Mouse (Mus musculus): ENCODE data around the gene Cys1. TPM values are rescaled to one million over a fixed set of nuclear protein-coding genes. Genes with fewer than 3 reads are reported as not detected.

The Cys1 gene
- polyA plus RNA-seq, 1 experiment from 2014 or later = 0.31 TPM

- Histone ChIP-seq H3K4me1 (ENCODE audit: insufficient read depth) (peaks cover 9% of the 10 kb centered on the region), H3K27ac (ENCODE audit: low read depth) (peak overlapping the region; percentile 72), H3K4me2 (ENCODE audit: low read depth, low read length) (0 out of 2 replicates have a peak overlapping the region, but pooled peaks have one; percentile 27), H3K9me3 (ENCODE audit: low read length) (no peaks in the 10 kb centered on the region), H3K27me3 (ENCODE audit: insufficient read depth, low read length) (peaks cover 7% of the 10 kb centered on the region; the same call in 1 of the 2 replicates), H3K4me3 (ENCODE audit: low read depth, low read length) (no peak overlapping the region), H3K36me3 (replicated peaks; ENCODE audit: insufficient read depth, low read length) (no peaks in the 10 kb centered on the region), H3K9ac (replicated peaks) (no peak overlapping the region)
- WGBS (ENCODE audit: insufficient replicate concordance) = 63% methylated on average over 11 of the region's 11 CpGs
- no peak for DNase-seq
- ATAC-seq = peak; percentile 57
- TF ChIP-seq EP300 (IDR thresholded peaks at IDR 0.05; ENCODE audit: low read depth) (0 out of 2 replicates have a peak, but pooled peaks have one; percentile 7), CTCF (IDR thresholded peaks at IDR 0.05; ENCODE audit: low read depth) (no peak)
These were observed 5.2 kb upstream of the Cys1 start for GRCm38 (mm10) chr12:24686696-24687346.

- Histone ChIP-seq H3K27me3 (ENCODE audit: insufficient read depth, low read length) (peaks cover 14% of the 10 kb centered on the region; the same call in 1 of the 2 replicates), H3K27ac (ENCODE audit: low read depth) (peak overlapping the region; percentile 72), H3K9ac (replicated peaks) (no peak overlapping the region), H3K36me3 (replicated peaks; ENCODE audit: insufficient read depth, low read length) (no peaks in the 10 kb centered on the region), H3K9me3 (ENCODE audit: low read length) (no peaks in the 10 kb centered on the region), H3K4me2 (ENCODE audit: low read depth, low read length) (peak overlapping the region; percentile 50), H3K4me1 (ENCODE audit: insufficient read depth) (peaks cover 14% of the 10 kb centered on the region), H3K4me3 (ENCODE audit: low read depth, low read length) (no peak overlapping the region)
- peak; percentile 95 for ATAC-seq
- 50% methylated on average over 6 of the region's 6 CpGs for WGBS (ENCODE audit: insufficient replicate concordance)
- 0 out of 2 replicates have a peak, but pooled peaks have one; percentile 21 for TF ChIP-seq EP300 (IDR thresholded peaks at IDR 0.05; ENCODE audit: low read depth)
- TF ChIP-seq CTCF (IDR thresholded peaks at IDR 0.05; ENCODE audit: low read depth) = peak; percentile 24; the same call in 1 of the 2 replicates
- DNase-seq = no peak
These were observed 4.6 kb upstream of the Cys1 start for GRCm38 (mm10) chr12:24686038-24686695.

- no peak for TF ChIP-seq CTCF (IDR thresholded peaks at IDR 0.05; ENCODE audit: low read depth)
- no peak for TF ChIP-seq EP300 (IDR thresholded peaks at IDR 0.05; ENCODE audit: low read depth)
- no peak overlapping the region for H3K4me2 ChIP-seq (ENCODE audit: low read depth, low read length)
- H3K4me3 ChIP-seq (ENCODE audit: low read depth, low read length) = no peak overlapping the region
- H3K9ac ChIP-seq (replicated peaks) = no peak overlapping the region
- ATAC-seq = no peak
- H3K36me3 ChIP-seq (replicated peaks; ENCODE audit: insufficient read depth, low read length) = no peaks in the 10 kb centered on the region
- H3K27ac ChIP-seq (ENCODE audit: low read depth) = no peak overlapping the region
- DNase-seq = no peak
- H3K27me3 ChIP-seq (ENCODE audit: insufficient read depth, low read length) = peaks cover 33% of the 10 kb centered on the region
- WGBS (ENCODE audit: insufficient replicate concordance) = 58% methylated on average over 7 of the region's 7 CpGs
- no peaks in the 10 kb centered on the region for H3K9me3 ChIP-seq (ENCODE audit: low read length)
- H3K4me1 ChIP-seq (ENCODE audit: insufficient read depth) = peaks cover 16% of the 10 kb centered on the region
These were observed 1.8 kb upstream of the Cys1 start for GRCm38 (mm10) chr12:24683461-24683860.

GRCm38 (mm10) chr12:24682563-24682962 is 950 bp upstream of the Cys1 start:
- no peaks in the 10 kb centered on the region for H3K36me3 ChIP-seq (replicated peaks; ENCODE audit: insufficient read depth, low read length)
- no peaks in the 10 kb centered on the region for H3K9me3 ChIP-seq (ENCODE audit: low read length)
- no peak overlapping the region for H3K4me3 ChIP-seq (ENCODE audit: low read depth, low read length)
- no peak for ATAC-seq
- DNase-seq = no peak
- no peak overlapping the region for H3K9ac ChIP-seq (replicated peaks)
- peaks cover 14% of the 10 kb centered on the region for H3K4me1 ChIP-seq (ENCODE audit: insufficient read depth)
- no peak overlapping the region for H3K4me2 ChIP-seq (ENCODE audit: low read depth, low read length)
- WGBS (ENCODE audit: insufficient replicate concordance) = 39% methylated on average over 8 of the region's 8 CpGs
- H3K27me3 ChIP-seq (ENCODE audit: insufficient read depth, low read length) = peaks cover 33% of the 10 kb centered on the region
- TF ChIP-seq CTCF (IDR thresholded peaks at IDR 0.05; ENCODE audit: low read depth) = no peak
- no peak for TF ChIP-seq EP300 (IDR thresholded peaks at IDR 0.05; ENCODE audit: low read depth)
- H3K27ac ChIP-seq (ENCODE audit: low read depth) = no peak overlapping the region

- TF ChIP-seq EP300 (IDR thresholded peaks at IDR 0.05; ENCODE audit: low read depth) (no peak), CTCF (IDR thresholded peaks at IDR 0.05; ENCODE audit: low read depth) (no peak)
- H3K27me3 ChIP-seq (ENCODE audit: insufficient read depth, low read length) = peaks cover 33% of the 10 kb centered on the region
- H3K9ac ChIP-seq (replicated peaks) = 0 out of 2 replicates have a peak overlapping the region, but pooled peaks have one; percentile 22
- peak; percentile 52 for ATAC-seq
- no peak overlapping the region for H3K27ac ChIP-seq (ENCODE audit: low read depth)
- peak overlapping the region; percentile 44 for H3K4me3 ChIP-seq (ENCODE audit: low read depth, low read length)
- H3K9me3 ChIP-seq (ENCODE audit: low read length) = no peaks in the 10 kb centered on the region
- WGBS (ENCODE audit: insufficient replicate concordance) = 5% methylated on average over 42 of the region's 61 CpGs
- peaks cover 11% of the 10 kb centered on the region for H3K4me1 ChIP-seq (ENCODE audit: insufficient read depth)
- no peaks in the 10 kb centered on the region for H3K36me3 ChIP-seq (replicated peaks; ENCODE audit: insufficient read depth, low read length)
- DNase-seq = no peak
- peak overlapping the region; percentile 76 for H3K4me2 ChIP-seq (ENCODE audit: low read depth, low read length)
These were observed 924 bp downstream of the Cys1 start for GRCm38 (mm10) chr12:24680492-24681285.

- WGBS (ENCODE audit: insufficient replicate concordance) = 28% methylated on average over 9 of the region's 9 CpGs
- ATAC-seq = no peak
These were observed 1.5 kb downstream of the Cys1 start for GRCm38 (mm10) chr12:24680096-24680491.

More at GRCm38 (mm10) chr12:24680096-24680491, 1.5 kb downstream of the Cys1 start:
- Histone ChIP-seq H3K9ac (replicated peaks) (no peak overlapping the region), H3K27ac (ENCODE audit: low read depth) (no peak overlapping the region), H3K36me3 (replicated peaks; ENCODE audit: insufficient read depth, low read length) (no peaks in the 10 kb centered on the region), H3K4me1 (ENCODE audit: insufficient read depth) (peaks cover 8% of the 10 kb centered on the region), H3K4me2 (ENCODE audit: low read depth, low read length) (peak overlapping the region; percentile 76), H3K27me3 (ENCODE audit: insufficient read depth, low read length) (peaks cover 33% of the 10 kb centered on the region), H3K9me3 (ENCODE audit: low read length) (no peaks in the 10 kb centered on the region), H3K4me3 (ENCODE audit: low read depth, low read length) (no peak overlapping the region)
- no peak for DNase-seq
- no peak for TF ChIP-seq CTCF (IDR thresholded peaks at IDR 0.05; ENCODE audit: low read depth)

All from liver, postnatal 0 days (tissue).